Mouse (Mus musculus): Measurements from ENCODE around the gene Vash2. TPM values are rescaled to one million over a fixed set of nuclear protein-coding genes. Genes with fewer than 3 reads are reported as not detected.
"Not testable (repeated sequence)": the region's sequence is repeated elsewhere in the genome, so short reads cannot be mapped to it uniquely, and the experiment has no call there.

Gene Vash2
- not detected in 2 replicates for polyA plus RNA-seq (2011; ENCODE audit: insufficient read depth, insufficient read length, low replicate concordance, missing spikeins)

DNA sequence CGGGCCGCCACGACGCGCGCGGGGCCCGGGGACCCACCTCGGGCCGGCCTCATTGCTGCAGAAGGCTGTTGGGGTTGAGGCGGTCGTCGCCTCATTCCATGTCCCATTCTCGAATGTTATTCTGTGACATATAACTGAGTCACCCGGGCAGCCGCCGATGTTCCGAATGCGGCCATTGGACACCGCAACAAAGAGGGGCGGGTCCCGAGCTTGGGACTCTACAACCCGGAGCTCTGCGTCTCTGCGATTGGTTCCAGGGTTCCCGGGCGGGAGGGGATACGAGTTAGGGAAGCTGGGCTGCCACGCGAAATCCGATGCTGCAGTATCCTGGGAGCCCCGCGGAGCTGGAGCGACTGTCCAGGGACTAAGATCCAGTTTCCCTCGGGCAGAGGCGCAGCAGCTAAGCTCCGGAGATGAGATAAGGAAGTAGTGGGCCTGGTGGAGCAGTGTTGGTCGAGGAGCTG lies at the start of gene Vash2:
Vash2 (minus strand) TSS at position 197 of the 464 bp plus-strand sequence.
- Histone ChIP-seq H3K4me1 (ENCODE audit: control insufficient read depth, insufficient read depth, low read length) (no peaks in the 10 kb centered on the region; the same call in 1 of the 2 replicates), H3K4me3 (replicated peaks; ENCODE audit: control insufficient read depth, low read depth, low read length) (peak within 1 kb of the TSS; percentile 26), H3K27ac (ENCODE audit: control insufficient read depth, insufficient read depth, low read depth, low read length, poor library complexity) (no peak within 1 kb of the TSS)
- WGBS: under 1% methylated on average over 38 of the region's 38 CpGs
- TF ChIP-seq CTCF (IDR thresholded peaks at IDR 0.05; ENCODE audit: control insufficient read depth, insufficient read depth, low read length): no peak
- no peak for TF ChIP-seq POLR2A (IDR thresholded peaks at IDR 0.05; ENCODE audit: borderline replicate concordance, control insufficient read depth, low read depth, low read length)

DNA sequence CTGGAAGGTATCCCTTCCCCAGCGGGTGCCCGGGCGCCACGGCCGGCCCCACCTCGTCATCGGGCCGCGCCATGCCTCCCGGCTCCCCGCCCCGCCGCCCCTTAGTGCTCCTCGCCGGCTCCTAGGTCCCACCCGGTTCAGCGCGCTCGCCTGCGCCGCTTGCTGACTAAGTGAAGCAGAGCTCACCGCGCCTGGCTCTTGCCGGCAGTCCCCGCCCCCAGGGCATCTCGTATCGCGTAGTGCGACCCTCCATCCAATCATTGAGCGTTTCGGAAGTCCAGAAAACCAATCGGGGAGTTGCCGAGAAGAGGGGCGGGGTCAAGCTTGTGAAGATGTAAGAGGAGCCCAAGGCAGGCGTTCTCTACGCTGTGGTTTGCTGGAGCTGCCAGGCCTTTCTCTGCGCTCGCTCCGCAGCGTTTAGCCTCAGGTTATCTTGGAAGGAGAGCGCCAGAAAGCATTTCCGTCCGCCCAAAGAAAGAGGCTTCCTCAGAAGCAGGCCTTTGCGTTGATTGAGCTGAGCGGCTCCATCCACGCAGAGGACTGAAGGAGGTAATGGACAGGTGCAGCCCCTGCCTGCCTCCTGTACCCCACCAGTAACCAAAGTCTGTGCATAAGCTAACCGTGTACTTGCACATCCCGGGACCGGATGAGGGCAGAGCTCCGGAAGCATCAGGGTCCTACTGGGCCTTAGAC lies 47.1 kb upstream of the Vash2 start, which contains the start of gene Flvcr1:
Flvcr1 (minus strand) TSS at position 138 of the 693 bp plus-strand sequence.
- WGBS: under 1% methylated on average over 50 of the region's 50 CpGs
- TF ChIP-seq POLR2A (IDR thresholded peaks at IDR 0.05; ENCODE audit: borderline replicate concordance, control insufficient read depth, low read depth, low read length) (peak; percentile 85; the same call in 1 of the 2 replicates), CTCF (IDR thresholded peaks at IDR 0.05; ENCODE audit: control insufficient read depth, insufficient read depth, low read length) (no peak)
- Histone ChIP-seq H3K27ac (ENCODE audit: control insufficient read depth, insufficient read depth, low read depth, low read length, poor library complexity) (peak within 1 kb of the TSS; percentile 78), H3K4me1 (ENCODE audit: control insufficient read depth, insufficient read depth, low read length) (peaks cover 2% of the 10 kb centered on the region; the same call in 1 of the 2 replicates), H3K4me3 (replicated peaks; ENCODE audit: control insufficient read depth, low read depth, low read length) (peak within 1 kb of the TSS; percentile 93)

DNA sequence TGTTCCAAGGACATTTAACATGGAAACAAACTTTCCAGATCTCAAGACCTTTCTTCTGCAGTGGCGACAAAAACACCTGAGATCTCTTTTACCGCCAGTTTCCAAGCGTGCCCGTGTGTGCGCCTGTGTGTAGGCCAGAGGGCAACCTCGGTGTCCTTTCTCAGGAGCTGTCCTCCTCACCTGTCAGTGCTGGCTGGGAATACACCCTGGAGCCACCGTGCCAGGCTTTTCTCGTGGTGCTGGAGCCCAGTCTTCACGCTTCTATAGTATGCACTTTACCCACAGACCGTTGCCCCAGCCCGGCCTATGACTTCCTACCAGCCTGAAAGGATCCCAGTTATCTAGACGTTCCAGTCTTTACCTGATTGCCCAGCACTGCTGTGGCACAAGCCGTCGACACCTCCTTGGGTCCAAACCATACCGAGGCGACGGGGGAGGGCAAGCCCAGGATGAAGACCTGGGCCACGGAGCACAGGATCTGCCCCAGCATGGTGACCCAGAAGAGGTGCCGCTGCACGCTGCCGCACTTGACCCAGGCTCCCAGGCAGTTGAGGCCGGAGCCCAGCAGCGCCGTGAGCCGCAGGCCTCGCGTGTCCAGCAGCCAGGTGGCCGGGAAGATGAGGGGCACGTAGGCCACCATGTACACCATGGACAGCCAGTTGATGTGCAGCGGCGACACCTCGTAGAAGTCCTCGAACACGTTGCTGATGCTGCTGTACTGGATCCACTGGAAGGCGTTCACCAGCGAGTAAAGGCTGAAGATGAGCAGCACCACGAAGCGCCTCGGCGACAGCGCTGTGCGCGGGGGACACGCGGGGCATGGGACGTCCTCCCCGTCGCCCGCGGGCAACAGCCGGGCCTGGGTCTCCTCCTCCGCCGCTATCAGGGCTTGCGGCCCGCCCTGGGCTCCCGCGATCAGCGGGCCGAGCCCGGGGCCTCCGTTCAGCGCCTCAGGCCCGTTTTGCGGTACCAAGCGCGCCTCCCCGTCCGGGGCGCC lies 46.2 kb upstream of the Vash2 start:
- WGBS: 10% methylated on average over 64 of the region's 69 CpGs
- TF ChIP-seq POLR2A (IDR thresholded peaks at IDR 0.05; ENCODE audit: borderline replicate concordance, control insufficient read depth, low read depth, low read length) (0 out of 2 replicates have a peak, but pooled peaks have one; percentile 0), CTCF (IDR thresholded peaks at IDR 0.05; ENCODE audit: control insufficient read depth, insufficient read depth, low read length) (no peak)
- Histone ChIP-seq H3K27ac (ENCODE audit: control insufficient read depth, insufficient read depth, low read depth, low read length, poor library complexity) (peak overlapping the region; percentile 78), H3K4me3 (replicated peaks; ENCODE audit: control insufficient read depth, low read depth, low read length) (peak overlapping the region; percentile 93), H3K4me1 (ENCODE audit: control insufficient read depth, insufficient read depth, low read length) (peaks cover 2% of the 10 kb centered on the region; the same call in 1 of the 2 replicates)

DNA sequence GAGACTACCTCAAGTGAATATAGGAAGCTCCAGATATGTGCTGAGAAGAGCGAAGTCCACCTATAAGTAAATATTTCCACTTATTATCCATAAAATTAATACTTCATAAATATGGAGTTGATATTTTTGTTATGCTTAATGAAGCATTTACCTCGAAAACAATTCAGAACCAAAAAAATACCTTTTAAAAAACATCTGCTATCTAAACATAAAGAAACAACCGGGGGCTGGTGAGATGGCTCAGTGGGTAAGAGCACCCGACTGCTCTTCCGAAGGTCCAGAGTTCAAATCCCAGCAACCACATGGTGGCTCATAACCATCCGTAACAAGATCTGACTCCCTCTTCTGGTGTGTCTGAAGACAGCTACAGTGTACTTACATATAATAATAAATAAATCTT lies 44.7 kb upstream of the Vash2 start:
- H3K4me1 ChIP-seq (ENCODE audit: control insufficient read depth, insufficient read depth, low read length); H3K27ac ChIP-seq (ENCODE audit: control insufficient read depth, insufficient read depth, low read depth, low read length, poor library complexity); H3K4me3 ChIP-seq (replicated peaks; ENCODE audit: control insufficient read depth, low read depth, low read length): not testable (repeated sequence)
- WGBS: 84% methylated on average over 6 of the region's 6 CpGs

DNA sequence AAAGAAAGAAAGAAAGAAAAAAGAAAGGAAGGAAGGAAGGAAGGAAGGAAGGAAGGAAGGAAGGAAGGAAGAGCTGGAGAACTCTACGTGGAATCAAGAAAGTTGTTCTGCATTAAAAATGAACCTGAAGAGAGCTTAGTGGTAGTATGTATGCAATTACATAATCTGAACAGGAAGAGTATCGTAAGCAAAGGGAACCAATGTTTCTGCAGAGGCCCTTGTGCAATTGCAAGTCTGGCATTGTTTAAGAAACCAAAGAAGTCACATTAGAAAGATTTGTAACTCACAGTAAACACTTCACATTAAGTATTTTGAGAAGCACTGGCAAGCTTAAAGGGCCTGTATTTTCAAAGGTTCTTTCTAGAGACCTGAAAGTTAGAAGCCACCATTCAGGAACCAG lies 44.0 kb upstream of the Vash2 start:
- TF ChIP-seq CTCF (IDR thresholded peaks at IDR 0.05; ENCODE audit: control insufficient read depth, insufficient read depth, low read length): no peak
- TF ChIP-seq POLR2A (IDR thresholded peaks at IDR 0.05; ENCODE audit: borderline replicate concordance, control insufficient read depth, low read depth, low read length): no peak
- Histone ChIP-seq H3K4me3 (replicated peaks; ENCODE audit: control insufficient read depth, low read depth, low read length) (no peak overlapping the region), H3K4me1 (ENCODE audit: control insufficient read depth, insufficient read depth, low read length) (peaks cover 2% of the 10 kb centered on the region; the same call in 1 of the 2 replicates), H3K27ac (ENCODE audit: control insufficient read depth, insufficient read depth, low read depth, low read length, poor library complexity) (no peak overlapping the region)
- WGBS: 25% methylated on average over 2 of the region's 2 CpGs

DNA sequence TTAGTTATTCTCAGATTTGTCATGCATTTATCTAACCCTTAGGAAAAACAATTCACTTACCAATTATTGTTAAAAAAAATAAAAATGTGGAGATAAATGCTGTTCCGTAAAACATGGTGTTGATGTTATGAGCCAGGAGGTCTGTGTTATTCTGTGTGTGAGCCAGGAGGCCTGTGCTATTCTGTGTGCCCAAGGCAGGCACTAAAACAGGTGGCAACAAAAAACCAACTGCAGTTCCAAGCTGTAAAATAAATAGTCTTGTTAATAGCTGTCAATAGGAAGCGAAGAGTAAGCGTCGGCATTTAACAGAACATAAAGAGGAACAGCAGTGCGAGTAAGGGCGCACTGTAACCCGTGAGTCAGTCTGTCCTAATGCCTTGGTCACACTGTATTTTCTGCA lies 41.9 kb upstream of the Vash2 start:
- Histone ChIP-seq H3K4me3 (replicated peaks; ENCODE audit: control insufficient read depth, low read depth, low read length) (no peak overlapping the region), H3K4me1 (ENCODE audit: control insufficient read depth, insufficient read depth, low read length) (no peaks in the 10 kb centered on the region; the same call in 1 of the 2 replicates), H3K27ac (ENCODE audit: control insufficient read depth, insufficient read depth, low read depth, low read length, poor library complexity) (no peak overlapping the region)
- WGBS: 87% methylated on average over 7 of the region's 7 CpGs
- TF ChIP-seq POLR2A (IDR thresholded peaks at IDR 0.05; ENCODE audit: borderline replicate concordance, control insufficient read depth, low read depth, low read length) (no peak), CTCF (IDR thresholded peaks at IDR 0.05; ENCODE audit: control insufficient read depth, insufficient read depth, low read length) (no peak)

DNA sequence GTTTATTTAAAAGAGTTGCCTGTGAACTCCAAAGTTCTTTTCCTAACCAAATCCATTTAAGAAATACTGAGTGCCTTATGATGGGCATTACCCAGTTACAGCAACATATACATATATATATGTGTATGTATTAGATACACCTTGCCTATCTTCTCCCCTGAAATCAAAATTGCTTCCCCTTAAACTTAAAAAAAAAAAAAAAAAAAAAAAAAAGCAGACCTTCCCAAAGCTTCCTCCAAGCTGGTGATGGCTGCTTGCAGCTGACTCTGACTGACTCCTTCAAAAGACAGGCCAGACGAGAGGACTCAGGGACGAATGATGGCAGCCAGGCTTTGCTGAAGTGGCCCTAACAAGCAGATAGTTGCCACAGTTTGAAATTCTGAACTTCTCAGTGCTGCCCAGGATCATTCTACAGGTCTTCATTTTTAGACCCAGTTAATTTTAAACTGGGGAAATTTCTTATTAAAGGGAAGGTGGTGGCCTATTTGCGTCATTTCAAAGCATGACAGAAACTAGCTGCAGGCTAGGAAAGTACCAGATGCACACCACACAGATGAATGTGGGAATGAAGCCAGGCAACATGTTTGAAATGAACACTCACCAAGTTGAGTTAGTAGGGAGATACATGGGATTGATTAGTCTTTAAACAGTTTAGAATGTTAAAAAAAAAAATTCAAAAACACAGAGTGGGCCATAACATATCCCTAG lies 41.3 kb upstream of the Vash2 start:
- Histone ChIP-seq H3K4me1 (ENCODE audit: control insufficient read depth, insufficient read depth, low read length) (no peaks in the 10 kb centered on the region; the same call in 1 of the 2 replicates), H3K27ac (ENCODE audit: control insufficient read depth, insufficient read depth, low read depth, low read length, poor library complexity) (no peak overlapping the region), H3K4me3 (replicated peaks; ENCODE audit: control insufficient read depth, low read depth, low read length) (no peak overlapping the region)
- no peak for TF ChIP-seq CTCF (IDR thresholded peaks at IDR 0.05; ENCODE audit: control insufficient read depth, insufficient read depth, low read length)
- no peak for TF ChIP-seq POLR2A (IDR thresholded peaks at IDR 0.05; ENCODE audit: borderline replicate concordance, control insufficient read depth, low read depth, low read length)
- 85% methylated on average over 3 of the region's 3 CpGs for WGBS

Measured in bone marrow, adult 2 months (tissue).